Comparison of ENCODE assay signal across 13 mouse cellular contexts in the genomic region with DNA sequence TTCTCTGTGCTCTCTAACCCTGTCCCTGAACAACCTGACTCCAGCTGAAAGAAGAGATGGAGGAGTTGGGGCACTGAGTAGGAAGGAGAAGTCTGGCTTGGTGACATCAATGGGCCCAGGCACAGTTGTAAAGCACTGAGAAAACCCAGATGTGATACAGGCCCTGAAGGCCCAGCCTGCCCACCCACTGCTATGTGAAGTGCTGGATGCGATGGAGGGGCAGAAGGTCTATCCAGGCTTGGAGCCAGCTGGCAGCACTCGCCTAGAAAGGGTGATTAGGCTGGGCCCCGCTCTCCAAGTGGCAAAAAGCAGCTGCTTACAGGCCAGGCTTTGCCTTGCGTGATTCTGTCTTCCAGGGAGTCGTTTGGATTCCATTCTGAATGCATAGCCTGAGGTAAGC. TPM values are rescaled to one million over a fixed set of nuclear protein-coding genes. Genes with fewer than 3 reads are reported as not detected.
DNase-seq lines count a peak whose midpoint lies in the region; ATAC-seq and TF ChIP-seq lines count a peak whose summit lies in the region.
"Had no signal": no experiment of that assay in that cellular context is flagged by ENCODE, and none has a peak within 500 bp of the region (broad histone marks: within the 10 kb centered on the region; RNA-seq: fewer than 3 reads in every experiment).

No protein-coding gene starts in this region.

- H3K4me3 ChIP-seq in heart, embryonic 14.5 days (ENCODE audit: control insufficient read depth in 1 of 2, insufficient read depth in 1 of 2, low read depth in 1 of 2, low read length in 2 of 2), result no peak overlapping the region
- no peak overlapping the region for H3K4me3 ChIP-seq in liver, postnatal 0 days (ENCODE audit: low read depth, low read length)
- H3K4me3 ChIP-seq: kidney, embryonic 15.5 days; left cerebral cortex, adult 2 months; liver, embryonic 15.5 days had no signal

- H3K4me2 ChIP-seq in heart, embryonic 14.5 days (ENCODE audit: low read length), result no peak overlapping the region
- no peak overlapping the region for H3K4me2 ChIP-seq in liver, postnatal 0 days (ENCODE audit: low read depth, low read length)
- H3K4me2 ChIP-seq: kidney, embryonic 15.5 days; liver, embryonic 15.5 days had no signal

- peak; percentile 47; the same call in 1 of the 2 replicates for ATAC-seq in heart, embryonic 14.5 days (ENCODE audit: insufficient number of reproducible peaks, insufficient read depth, low FRiP score, low read depth)
- ATAC-seq in liver, postnatal 0 days, result no peak

- 0 out of 4 replicates have a peak, but pooled peaks cover 0 to 3% of the 10 kb centered on the region in 2 experiments for H3K4me1 ChIP-seq in heart, embryonic 14.5 days (ENCODE audit: control insufficient read depth in 2 of 2, insufficient read depth in 2 of 2, low read length in 2 of 2)
- H3K4me1 ChIP-seq in liver, postnatal 0 days (ENCODE audit: insufficient read depth), result 0 out of 2 replicates have a peak, but pooled peaks cover 2% of the 10 kb centered on the region
- H3K4me1 ChIP-seq: kidney, embryonic 15.5 days; liver, embryonic 15.5 days had no signal

- H3K36me3 ChIP-seq in heart, embryonic 14.5 days (ENCODE audit: control insufficient read depth, insufficient read depth, low read length), result no peaks in the 10 kb centered on the region
- H3K36me3 ChIP-seq in liver, postnatal 0 days (replicated peaks; ENCODE audit: insufficient read depth, low read length), result no peaks in the 10 kb centered on the region
- H3K36me3 ChIP-seq: kidney, embryonic 15.5 days; liver, embryonic 15.5 days had no signal

- H3K9ac ChIP-seq in heart, embryonic 14.5 days (ENCODE audit: low read length), result no peak overlapping the region
- H3K9ac ChIP-seq in liver, postnatal 0 days (replicated peaks), result no peak overlapping the region
- H3K9ac ChIP-seq: kidney, embryonic 15.5 days; liver, embryonic 15.5 days had no signal

- H3K9me3 ChIP-seq in heart, embryonic 14.5 days (ENCODE audit: control insufficient read depth, low read length), result no peaks in the 10 kb centered on the region
- H3K9me3 ChIP-seq in liver, postnatal 0 days (ENCODE audit: low read length), result no peaks in the 10 kb centered on the region
- H3K9me3 ChIP-seq: kidney, embryonic 15.5 days; liver, embryonic 15.5 days had no signal

- no peak for DNase-seq in heart, adult 18-20 months
- peak; percentile 42 to 54 for DNase-seq in kidney, postnatal 4 days
- no peak for DNase-seq in kidney, adult 8-10 months
- peak; percentile 3 for DNase-seq in retina, postnatal 7 days (ENCODE audit: low read depth, low spot score)
- DNase-seq in retina, embryonic 14.5 days (ENCODE audit: low spot score), result no peak
- DNase-seq in lung, postnatal 4 days, result peak; percentile 24 to 75
- no peak for DNase-seq in liver, postnatal 0 days

- no peaks in the 10 kb centered on the region for H3K27me3 ChIP-seq in heart, embryonic 14.5 days (ENCODE audit: control insufficient read depth, insufficient read depth, low read length)
- H3K27me3 ChIP-seq in liver, postnatal 0 days (ENCODE audit: insufficient read depth, low read length), result peaks cover 2% of the 10 kb centered on the region; the same call in 1 of the 2 replicates
- H3K27me3 ChIP-seq: kidney, embryonic 15.5 days; liver, embryonic 15.5 days had no signal

- H3K27ac ChIP-seq in heart, embryonic 14.5 days (replicated peaks in 1 of 2; ENCODE audit: control insufficient read depth in 1 of 2, insufficient read depth in 1 of 2, low read depth in 2 of 2, low read length in 2 of 2), result no peak overlapping the region
- H3K27ac ChIP-seq in liver, postnatal 0 days (ENCODE audit: low read depth), result no peak overlapping the region
- H3K27ac ChIP-seq: kidney, embryonic 15.5 days; left cerebral cortex, adult 2 months; liver, embryonic 15.5 days had no signal

- TF ChIP-seq EP300 in liver, postnatal 0 days (IDR thresholded peaks at IDR 0.05; ENCODE audit: low read depth), result no peak

- WGBS in heart, embryonic 14.5 days, result 37% methylated on average over 5 of the region's 5 CpGs
- 69% methylated on average over 5 of the region's 5 CpGs for WGBS in liver, postnatal 0 days (ENCODE audit: insufficient replicate concordance)

- TF ChIP-seq CTCF in liver, postnatal 0 days (IDR thresholded peaks at IDR 0.05; ENCODE audit: low read depth), result no peak

RNA-seq across cellular contexts. Expression of a gene that starts 44.4 kb away (rescaled TPM):
- polyA plus RNA-seq in heart, embryonic 14.5 days (2014; fragmentation: Nextera tagmentation; extraction: Ambion mirVana), result 0.57 and 0.67 TPM in 2 replicates
- total RNA-seq in heart, adult 18-20 months (2021), result 1 to 10 TPM; 5.4 to 6.1 TPM
- 0.09 TPM in 2 replicates for polyA plus RNA-seq in liver, postnatal 0 days (2015; fragmentation: Nextera tagmentation; extraction: Ambion mirVana)
- total RNA-seq: CH12.LX; common myeloid progenitor, adult 5-6 weeks had no signal
- polyA plus RNA-seq: liver, embryonic 15.5 days had no signal

RNA-seq across cellular contexts. Expression of a gene that starts 60.0 kb away (rescaled TPM):
- polyA plus RNA-seq in heart, embryonic 14.5 days (2014; fragmentation: Nextera tagmentation; extraction: Ambion mirVana), result 63.7 and 71.7 TPM in 2 replicates
- 1 to 10 TPM; 3.3 to 5.1 TPM for total RNA-seq in heart, adult 18-20 months (2021)
- 43.5 and 55.4 TPM in 2 replicates for polyA plus RNA-seq in liver, postnatal 0 days (2015; fragmentation: Nextera tagmentation; extraction: Ambion mirVana)

Comparison
In these comparisons a context has a peak if more than half of its experiments do, and no peak if none do; other contexts are left out.
1. DNase-seq: peak in kidney, postnatal 4 days (2 of 2), retina, postnatal 7 days (single experiment) and lung, postnatal 4 days (2 of 2); none in heart, adult 18-20 months (0 of 2), kidney, adult 8-10 months (0 of 2), retina, embryonic 14.5 days (single experiment) and liver, postnatal 0 days (single experiment).